Mouse (Mus musculus) A20 (cell line): ENCODE results near the gene Ank3.

Experiments
- DNase-seq: peaks from one replicate; pipeline ENCODE4 v3.0.0-alpha.2; 2011; ENCODE audit warnings: low read depth, low spot score

Gene Ank3

DNA sequence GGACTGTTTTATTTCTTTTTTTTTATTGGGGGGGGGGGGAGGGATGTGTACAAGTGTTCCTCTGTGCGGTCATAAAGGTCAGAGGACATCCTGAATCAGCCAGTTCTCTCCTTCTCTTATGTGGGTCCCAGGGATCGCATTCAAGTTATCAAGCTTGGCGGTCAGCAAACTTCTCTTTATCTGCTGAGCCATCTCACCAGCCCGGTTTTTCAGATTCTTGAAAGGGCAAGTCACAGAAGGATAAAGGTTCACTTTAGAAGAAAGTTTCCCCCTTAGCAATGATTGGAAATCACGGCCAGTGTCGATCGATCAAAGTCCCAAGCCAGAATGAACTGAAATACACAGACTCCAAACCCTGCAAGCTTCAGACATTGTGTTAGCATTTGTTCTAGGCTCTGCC lies 651.2 kb downstream of the Ank3 start:
- DNase-seq: no peak

DNA sequence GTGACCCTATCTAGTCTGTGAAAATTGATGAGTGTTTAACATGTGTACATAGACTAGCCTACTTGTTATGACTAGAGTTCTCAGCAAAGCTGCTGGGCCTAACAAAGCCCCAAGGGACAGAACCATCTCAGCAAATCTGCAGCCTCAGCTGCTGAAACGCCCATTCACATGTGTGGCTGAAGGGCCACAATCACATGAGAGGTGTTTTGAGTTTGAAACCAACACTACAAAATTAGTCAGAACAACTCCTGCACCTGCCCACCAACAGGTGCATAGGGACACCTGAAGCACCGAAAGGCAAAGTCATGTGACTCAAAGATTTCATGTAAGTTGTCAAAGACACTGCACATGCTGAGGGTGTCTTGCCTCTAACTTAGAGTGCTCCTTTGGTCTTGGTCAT lies 656.7 kb downstream of the Ank3 start:
- DNase-seq: peak; percentile 59

DNA sequence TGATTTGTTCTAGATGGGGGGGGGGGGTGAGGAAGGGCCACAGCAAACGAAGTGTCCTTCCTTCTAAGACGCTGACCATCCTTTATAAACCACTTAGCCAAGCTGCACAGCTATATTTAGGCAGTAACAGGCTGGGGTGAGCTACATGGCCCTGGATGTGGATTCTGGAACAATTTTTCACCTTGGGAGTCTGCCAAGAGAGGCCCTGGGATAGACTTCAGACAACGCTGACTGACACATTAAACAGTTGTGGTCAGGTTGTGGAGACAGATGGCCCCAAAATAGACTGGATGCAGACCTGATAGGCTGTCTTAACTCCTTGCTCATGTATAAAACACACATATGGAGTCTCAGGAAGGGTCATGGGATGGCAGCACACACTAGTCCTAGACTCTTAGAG lies 658.5 kb downstream of the Ank3 start:
- DNase-seq: no peak

DNA sequence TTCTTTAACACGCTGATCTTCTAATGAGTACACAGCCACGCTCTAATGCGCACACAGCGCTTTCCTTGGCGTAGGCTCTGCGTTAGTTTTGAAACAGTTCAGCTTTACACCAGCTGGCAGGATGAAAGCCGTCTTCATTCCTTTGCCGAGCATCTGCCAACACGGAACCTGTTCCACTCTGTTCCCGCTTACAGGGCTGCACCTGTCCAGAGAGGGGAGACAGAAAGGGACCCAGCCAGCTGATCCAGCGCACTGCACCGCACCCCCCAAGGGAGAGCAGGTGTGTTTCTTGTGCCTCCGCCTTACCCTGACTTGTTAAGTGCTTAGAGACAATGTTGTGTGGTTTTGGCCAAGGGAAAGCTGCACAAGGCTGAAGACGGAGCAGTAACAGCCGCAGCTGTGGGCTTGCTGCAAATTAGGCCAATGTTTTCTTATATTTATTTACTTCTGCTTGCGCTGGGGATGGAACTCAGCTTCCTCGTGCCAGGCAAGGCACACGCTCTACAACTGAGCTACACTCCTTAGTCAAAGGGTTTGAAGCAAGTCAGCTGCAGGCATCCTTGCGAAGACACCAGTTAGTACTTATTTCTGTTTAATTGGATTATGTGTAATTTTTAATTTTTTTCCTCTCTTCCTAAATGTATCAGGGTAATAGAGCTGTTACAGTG lies 661.6 kb downstream of the Ank3 start:
- peak; percentile 92 for DNase-seq

DNA sequence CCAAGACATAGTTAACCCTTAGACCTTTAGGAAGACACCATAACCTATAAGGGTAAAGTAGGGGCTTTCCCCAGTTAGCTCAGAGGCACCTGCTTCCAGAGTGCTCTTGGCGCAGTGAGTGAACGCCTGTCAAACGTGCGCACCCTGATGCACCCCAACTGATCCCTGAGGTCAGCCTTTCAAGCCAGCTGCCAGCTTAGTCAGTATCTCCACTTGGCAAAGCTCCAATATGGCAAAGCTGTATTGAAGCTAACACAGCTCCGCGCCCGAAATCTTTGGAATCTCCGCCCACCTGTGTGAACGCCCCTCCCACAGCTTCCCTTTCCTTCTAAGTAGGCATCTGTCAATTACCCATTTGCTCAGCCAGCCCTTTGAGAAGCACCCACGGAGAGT lies 662.1 kb downstream of the Ank3 start:
- peak; percentile 81 for DNase-seq

DNA sequence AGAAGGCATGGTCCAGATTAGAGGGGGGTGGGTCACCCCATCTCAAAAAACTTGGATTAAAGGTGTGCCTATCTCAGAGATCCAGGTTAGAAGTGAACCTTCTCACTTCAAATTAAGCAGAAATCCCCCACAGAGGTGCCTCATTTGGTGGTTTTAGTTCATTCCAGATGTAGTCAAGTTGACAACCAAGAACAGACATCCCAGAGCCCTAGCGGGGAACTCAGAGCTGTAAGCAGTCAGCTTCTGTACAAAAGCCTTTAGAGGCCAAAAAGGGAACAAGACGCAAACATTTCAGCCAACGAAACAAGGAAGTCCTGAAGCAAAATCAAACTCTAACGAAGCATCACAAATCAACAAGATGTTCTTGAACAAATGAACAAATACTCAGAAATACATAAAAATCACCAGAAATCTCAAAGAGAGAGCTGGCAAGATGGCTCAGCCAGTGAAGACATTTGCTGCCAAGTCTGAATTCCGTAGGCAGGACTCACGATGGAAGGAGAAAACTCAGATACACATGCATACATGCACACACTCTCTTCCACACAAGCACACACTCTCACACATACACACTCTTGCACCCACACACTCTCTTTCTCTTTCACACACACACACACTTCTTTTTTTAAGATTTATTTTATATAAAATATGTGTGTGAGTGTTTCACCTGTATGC lies 665.4 kb downstream of the Ank3 start:
- DNase-seq: peak; percentile 76

DNA sequence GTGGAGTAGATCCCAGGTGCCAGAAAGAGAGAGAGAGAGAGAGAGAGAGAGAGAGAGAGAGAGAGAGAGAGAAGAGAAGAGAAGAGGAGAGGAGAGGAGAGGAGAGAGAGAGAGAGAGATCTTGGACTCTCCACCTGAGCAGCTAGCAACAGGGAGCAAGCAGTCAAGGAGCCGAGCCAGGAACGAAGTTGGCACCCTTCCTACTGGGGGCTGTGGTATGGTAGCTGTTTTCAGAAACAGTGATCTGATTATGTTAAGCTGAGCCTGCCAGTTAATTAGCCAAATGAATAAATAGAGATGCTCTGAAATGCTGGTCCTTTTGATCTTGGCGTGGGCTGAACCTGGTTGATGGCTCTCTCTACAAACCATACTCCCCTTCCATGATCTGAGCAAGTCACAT lies 666.6 kb downstream of the Ank3 start:
- no peak for DNase-seq

DNA sequence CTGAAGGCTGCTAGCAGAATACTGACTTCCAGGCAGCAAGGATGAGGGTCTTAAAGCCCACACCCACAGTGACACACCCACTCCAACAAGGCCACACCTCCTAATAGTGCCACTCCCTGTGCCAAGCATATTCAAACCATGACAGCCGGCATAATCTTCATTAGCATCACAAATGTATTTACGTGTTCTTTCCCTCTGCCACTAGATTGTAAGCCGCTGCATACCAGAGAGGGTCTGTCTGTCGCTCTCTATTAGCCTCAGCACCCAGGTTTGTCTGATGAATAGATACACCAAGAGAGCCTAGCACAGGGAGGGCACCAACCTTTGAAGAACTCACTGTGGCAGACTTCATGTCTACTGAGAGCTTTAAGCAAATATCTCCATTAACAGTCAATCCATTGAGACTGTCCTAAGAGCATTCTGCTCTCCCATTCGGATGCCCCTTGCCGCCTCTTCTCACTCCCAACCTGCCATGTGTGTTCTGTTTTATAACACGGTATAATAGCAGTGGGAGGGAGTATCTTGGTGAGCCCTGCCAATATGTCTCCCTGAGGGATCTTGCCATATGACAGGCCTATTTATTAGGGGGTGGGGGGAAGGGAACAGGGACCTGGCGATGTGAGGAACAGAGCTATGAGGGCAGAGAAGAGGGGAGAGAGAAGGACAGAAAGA lies 668.1 kb downstream of the Ank3 start:
- DNase-seq: no peak

DNA sequence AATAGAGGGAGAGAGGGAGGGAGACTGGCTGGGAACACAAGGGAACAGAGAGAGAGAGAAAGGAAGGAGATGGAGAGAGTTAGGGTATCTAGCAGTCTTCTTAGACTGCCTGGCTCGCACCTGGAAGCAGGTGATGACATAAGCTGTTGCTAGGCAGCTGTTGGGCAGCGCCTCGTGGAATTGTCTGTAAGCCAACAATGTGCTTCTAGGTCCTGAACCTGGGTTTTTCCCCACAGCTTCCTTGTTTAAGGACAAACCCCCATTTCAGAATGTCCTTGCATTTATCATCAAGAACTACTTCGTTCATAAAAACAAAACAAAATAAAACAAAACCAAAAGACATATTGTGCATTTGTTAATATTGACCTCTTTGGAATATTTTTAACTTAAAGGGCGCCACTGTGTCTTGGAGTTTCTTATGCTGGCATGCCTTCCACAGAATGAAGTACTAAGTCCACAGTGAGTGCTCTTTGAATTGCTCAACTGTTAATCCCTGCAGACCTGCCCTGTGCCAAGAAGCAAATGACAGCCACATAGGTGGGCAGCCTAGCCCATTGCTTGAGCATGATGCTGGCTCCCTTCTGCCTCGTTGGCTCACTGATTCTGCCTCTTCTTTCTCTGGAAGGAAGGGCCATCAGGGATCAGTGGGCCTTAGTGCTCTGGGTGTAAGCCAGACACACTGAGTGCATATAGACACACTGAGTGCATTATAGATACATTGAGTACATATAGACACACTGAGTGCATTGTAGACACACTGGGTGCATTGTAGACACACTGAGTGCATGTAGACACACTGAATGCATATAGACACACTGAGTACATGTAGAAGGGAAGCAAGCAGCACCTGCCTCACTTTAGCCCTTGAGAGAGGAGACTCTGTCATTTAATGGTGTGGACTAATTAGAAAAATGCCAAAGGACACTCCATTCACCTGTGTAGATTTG lies 668.9 kb downstream of the Ank3 start:
- DNase-seq: no peak

DNA sequence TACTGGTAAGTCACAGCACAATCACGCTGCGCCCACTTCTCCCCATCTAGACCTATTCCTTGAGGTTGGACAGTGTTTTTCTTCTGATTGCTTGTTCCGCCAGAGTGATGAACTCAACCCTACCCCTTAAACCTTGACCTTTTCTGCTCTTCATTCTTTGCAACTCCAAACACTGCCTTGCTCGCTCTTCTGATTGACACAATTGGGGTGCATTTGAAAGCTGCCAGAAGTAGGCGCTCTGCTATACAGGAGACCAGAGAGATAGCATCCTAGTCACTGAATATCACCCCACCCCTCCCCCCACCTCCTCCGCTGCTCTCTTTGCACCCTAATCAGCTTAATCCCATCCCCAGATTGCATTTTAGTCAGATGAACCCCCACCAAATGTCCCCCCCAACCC lies 670.7 kb downstream of the Ank3 start:
- no peak for DNase-seq

DNA sequence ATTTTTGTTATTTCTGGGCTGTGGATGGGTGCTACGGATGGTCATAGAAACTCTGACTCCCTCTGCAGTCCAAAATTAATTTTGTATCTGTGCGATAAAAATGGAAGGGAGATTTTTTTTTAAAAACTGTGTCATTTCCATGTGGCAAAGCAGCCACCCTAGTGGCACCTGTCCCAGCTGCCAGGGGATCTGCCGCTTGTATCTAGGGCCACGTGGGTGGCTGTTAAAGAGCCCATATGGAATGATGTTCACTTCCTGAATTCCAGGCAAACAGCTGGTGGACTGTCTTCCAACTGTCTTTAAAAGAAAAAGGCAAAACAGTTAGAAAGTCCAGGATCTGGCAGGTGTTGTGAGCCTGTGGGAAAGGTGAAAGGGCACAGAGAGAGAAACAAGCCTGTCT lies 672.8 kb downstream of the Ank3 start:
- no peak for DNase-seq
